Mouse (Mus musculus) liver, embryonic 14.5 days (tissue): Measurements from ENCODE around the gene Grifin. TPM values are rescaled to one million over a fixed set of nuclear protein-coding genes. Genes with fewer than 3 reads are reported as not detected.
A peak's percentile ranks its signal among the peaks of the same experiment; 100 is the strongest.

Experiments used
- ATAC-seq: fragments of 200-750 bp; cut with Nextera tagmentation; 2 replicates; pipeline ENCODE4 v1.8.0; 2017; ENCODE audit warnings: moderate number of reproducible peaks, mild to moderate bottlenecking, moderate library complexity; ENCODE audit not compliant: insufficient read depth
- DNase-seq, 3 experiments: peaks; one replicate each; pipeline ENCODE4 v3.0.0-alpha.2; 2012 to 2013; ENCODE audit warnings: low read depth in 3 of 3, low spot score in 3 of 3
- H3K27ac ChIP-seq: fragments of 300-500 bp; sonication (generic); 2 replicates; pipeline ENCODE4 v1.5.1; 2014; ENCODE audit warnings: moderate library complexity, mild to moderate bottlenecking, control low read depth, inconsistent platforms
- H3K27me3 ChIP-seq: fragments of 300-500 bp; sonication (generic); 2 replicates; pipeline ENCODE4 v1.6.1; 2014; ENCODE audit warnings: mild to moderate bottlenecking, low read length, moderate library complexity; ENCODE audit not compliant: control insufficient read depth, insufficient read depth
- H3K36me3 ChIP-seq: fragments of 300-500 bp; sonication (generic); replicated peaks from 2 replicates; pipeline ENCODE4 v1.6.1; 2014; ENCODE audit warnings: low read depth; ENCODE audit not compliant: control insufficient read depth, insufficient read depth
- H3K4me1 ChIP-seq, 2 experiments: fragments of 200-500 bp in 1 of 2; fragments of 300-500 bp in 1 of 2; sonication (generic) in 1 of 2; replicated peaks; 2 replicates each; pipeline ENCODE4 v1.6.1; 2012 to 2014; ENCODE audit warnings: antibody characterized with exemption in 1 of 2, inconsistent platforms in 1 of 2, low read length in 1 of 2; ENCODE audit not compliant: control insufficient read depth in 2 of 2, insufficient read depth in 2 of 2
- H3K4me2 ChIP-seq: fragments of 300-500 bp; sonication (generic); 2 replicates; pipeline ENCODE4 v1.6.1; 2014; ENCODE audit warnings: low read depth, mild to moderate bottlenecking, control low read depth, moderate library complexity
- H3K4me3 ChIP-seq, 2 experiments: fragments of 200-500 bp in 1 of 2; fragments of 300-500 bp in 1 of 2; sonication (generic) in 1 of 2; 2 replicates each; pipeline ENCODE4 v1.5.1; 2012 to 2014; ENCODE audit warnings: low read depth in 2 of 2, low read length in 2 of 2, mild to moderate bottlenecking in 2 of 2, control low read depth in 1 of 2, inconsistent platforms in 1 of 2, moderate library complexity in 1 of 2; ENCODE audit not compliant: insufficient read depth in 1 of 2
- H3K9ac ChIP-seq: fragments of 300-500 bp; sonication (generic); replicated peaks from 2 replicates; pipeline ENCODE4 v1.6.1; 2014; ENCODE audit warnings: mild to moderate bottlenecking, control low read depth, moderate library complexity
- H3K9me3 ChIP-seq: fragments of 300-500 bp; sonication (generic); 2 replicates; pipeline ENCODE4 v1.6.1; 2016; ENCODE audit warnings: low read length, mixed read lengths; ENCODE audit not compliant: control insufficient read depth
- CTCF ChIP-seq: IDR thresholded peaks from 2 replicates; pipeline ENCODE4 v1.5.1; 2016; ENCODE audit warnings: antibody characterized with exemption, low read depth, control low read depth
- EP300 ChIP-seq: IDR thresholded peaks from 2 replicates; pipeline ENCODE4 v1.6.1; 2016; ENCODE audit warnings: antibody characterized with exemption, low read depth
- WGBS: fragments of 180-500 bp; shearing (Covaris S2); extraction: QIAGEN DNeasy Blood & Tissue Kit; methylation state at CpG from one replicate; pipeline ENCODE4 v1.1.7; 2014; ENCODE audit not compliant: insufficient replicate concordance; 5-methylcytosine and 5-hydroxymethylcytosine counted together
- polyA plus RNA-seq, 2 experiments: library from polyadenylated mRNA; depleted of rRNA in 1 of 2; stranded (reverse) in 1 of 2; unstranded in 1 of 2; fragments of >200 nt; fragmentation: Nextera tagmentation in 1 of 2; extraction: Ambion mirVana in 1 of 2; gene quantifications; 2 replicates each; pipeline versions ENCODE4 v1.2.1 to v1.2.3; 2012 to 2014

Gene Grifin
- polyA plus RNA-seq, 2 experiments, result 2.3 to 2.5 TPM

GRCm38 (mm10) chr5:140610273-140611011 is 45.6 kb upstream of the Grifin start:
- H3K9me3 ChIP-seq, result no peaks in the 10 kb centered on the region
- H3K4me3 ChIP-seq, result peak overlapping the region; percentile 14 to 82; a peak in 3 of 4 replicates
- peak overlapping the region; percentile 83 for H3K4me2 ChIP-seq
- ATAC-seq, result no peak
- H3K36me3 ChIP-seq, result peaks cover 23% of the 10 kb centered on the region
- H3K27me3 ChIP-seq, result peaks cover 20% of the 10 kb centered on the region
- H3K4me1 ChIP-seq, result peaks cover 39 to 40% of the 10 kb centered on the region in 2 experiments
- 17% methylated on average over 30 of the region's 30 CpGs for WGBS
- peak overlapping the region; percentile 10 for H3K9ac ChIP-seq
- H3K27ac ChIP-seq, result no peak overlapping the region
- no peak for DNase-seq
- no peak for TF ChIP-seq EP300

- ATAC-seq (no peak), DNase-seq (no peak)
- Histone ChIP-seq H3K27me3 (peaks cover 28% of the 10 kb centered on the region), H3K9me3 (no peaks in the 10 kb centered on the region), H3K36me3 (peaks cover 23% of the 10 kb centered on the region), H3K4me2 (peak overlapping the region; percentile 83), H3K4me3 (peak overlapping the region; percentile 77 to 82), H3K27ac (no peak overlapping the region; the same call in 1 of the 2 replicates), H3K9ac (peak overlapping the region; percentile 84), H3K4me1 (peaks cover 31 to 39% of the 10 kb centered on the region in 2 experiments)
- TF ChIP-seq CTCF (no peak), EP300 (no peak)
- 28% methylated on average over 13 of the region's 13 CpGs for WGBS
Observed at GRCm38 (mm10) chr5:140609511-140610272, 44.8 kb upstream of the Grifin start.

GRCm38 (mm10) chr5:140608634-140609015 is 43.8 kb upstream of the Grifin start:
- under 1% methylated on average over 16 of the region's 16 CpGs for WGBS
- peak overlapping the region; percentile 77 to 82 for H3K4me3 ChIP-seq
- peak overlapping the region; percentile 63 for H3K27ac ChIP-seq
- peak overlapping the region; percentile 84 for H3K9ac ChIP-seq
- TF ChIP-seq CTCF (no peak), EP300 (no peak)
- no peaks in the 10 kb centered on the region for H3K9me3 ChIP-seq
- peak overlapping the region; percentile 83 for H3K4me2 ChIP-seq
- ATAC-seq (no peak), DNase-seq (no peak)
- peaks cover 13% of the 10 kb centered on the region for H3K36me3 ChIP-seq
- H3K27me3 ChIP-seq, result peaks cover 33% of the 10 kb centered on the region
- H3K4me1 ChIP-seq, result peaks cover 24 to 31% of the 10 kb centered on the region in 2 experiments

GRCm38 (mm10) chr5:140607836-140608633 is 43.2 kb upstream of the Grifin start:
- H3K36me3 ChIP-seq, result peaks cover 7% of the 10 kb centered on the region
- peaks cover 33% of the 10 kb centered on the region for H3K27me3 ChIP-seq
- H3K9me3 ChIP-seq, result no peaks in the 10 kb centered on the region
- H3K4me1 ChIP-seq, result peaks cover 24 to 31% of the 10 kb centered on the region in 2 experiments
- TF ChIP-seq CTCF (no peak), EP300 (no peak)
- ATAC-seq (peak; percentile 0; the same call in 1 of the 2 replicates), DNase-seq (no peak)
- H3K27ac ChIP-seq, result peak overlapping the region; percentile 63
- WGBS, result under 1% methylated on average over 17 of the region's 17 CpGs
- peak overlapping the region; percentile 83 for H3K4me2 ChIP-seq
- H3K9ac ChIP-seq, result peak overlapping the region; percentile 84
- peak overlapping the region; percentile 77 to 82 for H3K4me3 ChIP-seq
